Mouse (Mus musculus) bone marrow macrophage, adult 2 months (primary cell): Measurements from ENCODE around the gene Ropn1. TPM values are rescaled to one million over a fixed set of nuclear protein-coding genes. Genes with fewer than 3 reads are reported as not detected.
"Not testable (repeated sequence)": the region's sequence is repeated elsewhere in the genome, so short reads cannot be mapped to it uniquely, and the experiment has no call there.

Experiments
- H3K27ac ChIP-seq: 2 replicates; pipeline ENCODE4 v1.5.1; 2012; ENCODE audit warnings: low read depth, low read length; ENCODE audit not compliant: insufficient read depth
- H3K4me1 ChIP-seq: 2 replicates; pipeline ENCODE4 v1.6.1; 2012; ENCODE audit warnings: low read length; ENCODE audit not compliant: control insufficient read depth, insufficient read depth
- H3K4me3 ChIP-seq: 2 replicates; pipeline ENCODE4 v1.5.1; 2012; ENCODE audit warnings: mild to moderate bottlenecking, low read length, moderate library complexity; ENCODE audit not compliant: insufficient read depth
- CTCF ChIP-seq: IDR thresholded peaks from 2 replicates; pipeline ENCODE4 v1.5.1; 2012; ENCODE audit warnings: low read depth, mild to moderate bottlenecking, low read length, moderate library complexity
- POLR2A ChIP-seq: IDR thresholded peaks from 2 replicates; pipeline ENCODE4 v1.6.1; 2012; ENCODE audit warnings: mild to moderate bottlenecking, low read depth, low read length, borderline replicate concordance
- polyA plus RNA-seq: library from polyadenylated mRNA; stranded (reverse); fragments of >200 nt; gene quantifications from 2 replicates; pipeline ENCODE4 v1.2.4, GENCODE M21; 2012; ENCODE audit not compliant: missing spikeins, insufficient read depth, insufficient read length

The Ropn1 gene
- polyA plus RNA-seq, 1 experiment: not detected

DNA sequence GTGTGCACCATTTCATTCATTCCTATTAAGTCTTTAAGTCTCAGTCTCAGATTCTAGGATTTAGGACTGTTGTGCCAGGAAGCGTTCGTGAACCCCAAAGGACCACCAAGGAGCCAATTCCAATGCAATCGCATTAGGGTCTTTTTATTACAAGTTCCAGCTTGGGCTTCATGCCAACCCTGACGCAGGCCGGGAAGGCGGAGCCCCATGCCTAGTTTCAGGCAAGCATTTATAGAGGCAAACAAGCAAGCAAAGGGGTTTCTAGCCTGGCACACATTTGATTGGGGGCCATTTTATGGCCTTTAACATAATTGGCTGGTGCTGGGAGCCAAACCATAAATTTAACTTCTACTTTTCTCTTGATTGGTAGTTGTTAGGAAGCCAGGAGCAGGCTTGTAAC, 24.6 kb downstream of the Ropn1 start:
- TF ChIP-seq CTCF: no peak
- TF ChIP-seq POLR2A: no peak
- Histone ChIP-seq H3K27ac (no peak overlapping the region), H3K4me3 (no peak overlapping the region), H3K4me1 (no peaks in the 10 kb centered on the region)

GRCm38 (mm10) chr16:34681823-34682222, 32.1 kb downstream of the Ropn1 start:
- TF ChIP-seq CTCF (no peak), POLR2A (no peak)
- Histone ChIP-seq H3K4me1 (peaks cover 11% of the 10 kb centered on the region), H3K27ac (no peak overlapping the region), H3K4me3 (no peak overlapping the region)

DNA sequence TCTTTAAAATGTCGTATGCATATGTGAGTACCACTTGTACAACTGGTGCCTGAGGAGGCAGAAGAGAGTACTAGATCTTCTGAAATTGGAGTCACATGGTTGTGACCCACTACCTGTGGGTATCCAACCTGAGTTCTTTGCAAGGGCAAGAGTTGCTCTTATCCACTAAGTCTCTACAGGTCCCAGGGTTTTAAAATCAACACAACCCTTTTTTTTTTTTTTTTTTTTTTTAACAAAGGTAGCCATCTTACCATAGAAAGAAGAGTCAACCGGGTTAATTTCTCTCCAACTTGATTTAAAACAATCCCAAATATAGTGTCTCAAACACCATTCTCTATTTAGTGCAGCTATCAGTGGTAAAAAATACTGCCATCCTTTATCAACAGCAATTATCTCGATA, 40.2 kb downstream of the Ropn1 start:
- H3K4me1 ChIP-seq: peaks cover 8% of the 10 kb centered on the region
- no peak overlapping the region for H3K27ac ChIP-seq
- no peak overlapping the region for H3K4me3 ChIP-seq
- no peak for TF ChIP-seq POLR2A
- no peak for TF ChIP-seq CTCF

DNA sequence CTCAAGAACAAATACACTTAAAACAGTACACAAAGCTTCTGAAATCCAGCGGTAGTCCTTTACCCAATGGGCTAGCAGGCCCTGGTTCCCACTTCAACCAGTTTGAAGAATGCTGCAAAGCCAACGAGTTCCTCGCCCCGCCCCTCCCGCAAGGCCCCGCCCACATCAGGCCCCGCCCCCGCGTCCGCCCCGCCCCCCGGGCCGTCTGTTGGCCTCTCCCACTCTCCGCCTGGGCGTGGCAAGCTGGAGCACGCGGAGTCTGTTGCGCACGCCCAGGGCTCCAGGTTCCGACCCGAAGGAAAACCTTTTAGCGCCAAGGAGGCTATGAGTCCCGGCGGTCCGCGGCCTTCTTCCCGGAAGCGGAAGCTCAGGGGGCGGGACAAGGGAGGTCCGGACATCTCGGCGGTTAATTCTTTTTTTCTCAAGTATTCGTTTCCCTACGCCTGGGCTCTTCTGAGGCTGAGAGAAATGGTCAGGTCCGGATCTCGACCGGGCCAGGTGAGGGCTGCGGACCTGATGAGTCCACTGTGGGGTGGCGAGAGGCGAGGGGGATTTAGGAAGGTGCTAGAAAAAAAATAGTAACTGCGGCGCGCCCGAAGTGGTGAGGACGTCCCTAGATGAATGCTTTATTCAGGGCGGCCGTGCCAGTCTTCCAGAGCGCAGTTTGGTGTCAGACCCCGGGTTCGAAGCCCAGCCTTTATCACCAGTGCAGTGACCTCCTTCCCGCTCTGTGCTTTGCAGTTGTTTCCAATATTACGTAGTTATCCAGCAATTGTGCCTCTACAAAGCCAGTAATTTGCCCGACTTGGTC, 40.8 kb downstream of the Ropn1 start, which contains the start of gene Ccdc14:
Gene Ccdc14, plus strand, starts transcription at position 283 of the 811 bp plus-strand sequence.
- H3K4me1 ChIP-seq: peaks cover 8% of the 10 kb centered on the region
- TF ChIP-seq CTCF (no peak), POLR2A (no peak)
- peak within 1 kb of the TSS; percentile 92 for H3K4me3 ChIP-seq
- peak within 1 kb of the TSS; percentile 71 for H3K27ac ChIP-seq

GRCm38 (mm10) chr16:34691156-34691555, 41.4 kb downstream of the Ropn1 start:
- Histone ChIP-seq H3K4me1 (peaks cover 8% of the 10 kb centered on the region), H3K4me3 (peak overlapping the region; percentile 92), H3K27ac (peak overlapping the region; percentile 71)
- no peak for TF ChIP-seq CTCF
- TF ChIP-seq POLR2A: no peak

- Histone ChIP-seq H3K4me1 (peaks cover 8% of the 10 kb centered on the region), H3K4me3 (no peak overlapping the region), H3K27ac (no peak overlapping the region)
- TF ChIP-seq CTCF: no peak
- no peak for TF ChIP-seq POLR2A
Measured at GRCm38 (mm10) chr16:34694477-34694876, 44.8 kb downstream of the Ropn1 start.

GRCm38 (mm10) chr16:34698721-34699120, 49.0 kb downstream of the Ropn1 start:
- H3K4me3 ChIP-seq, H3K4me1 ChIP-seq, H3K27ac ChIP-seq: not testable (repeated sequence)

DNA sequence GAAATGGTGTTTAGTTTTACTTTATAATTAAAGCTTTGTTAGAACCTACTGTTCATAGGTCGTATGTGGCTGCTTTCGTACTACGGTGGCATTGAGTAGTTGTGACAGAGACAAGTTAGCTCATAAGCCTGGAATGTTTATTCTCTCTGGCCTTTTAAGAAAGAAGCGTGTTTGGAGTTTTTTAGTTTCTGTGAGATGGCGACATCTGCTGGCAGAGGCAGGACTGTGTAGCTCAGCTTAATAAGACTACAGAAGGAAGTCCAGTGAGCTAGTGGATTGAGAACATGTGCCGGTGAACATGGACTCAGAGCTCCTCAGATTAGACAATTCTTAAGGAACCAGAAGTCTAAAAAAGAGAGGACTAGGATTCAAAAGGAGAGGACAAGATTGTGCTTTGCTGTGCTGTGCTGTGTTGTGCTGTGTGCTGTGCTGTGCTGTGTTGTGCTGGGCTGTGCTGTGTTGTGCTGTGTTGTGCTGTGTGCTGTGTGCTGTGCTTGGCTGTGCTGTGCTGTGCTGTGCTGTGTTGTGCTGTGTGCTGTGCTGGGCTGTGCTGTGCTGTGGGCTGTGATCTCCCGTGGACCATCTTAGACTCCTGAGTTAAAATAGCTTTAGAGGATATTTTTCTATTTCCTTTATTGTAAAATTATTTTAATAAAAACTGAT, 50.6 kb downstream of the Ropn1 start:
- TF ChIP-seq CTCF (no peak), POLR2A (no peak)
- no peaks in the 10 kb centered on the region; the same call in 1 of the 2 replicates for H3K4me1 ChIP-seq
- H3K27ac ChIP-seq: no peak overlapping the region
- no peak overlapping the region for H3K4me3 ChIP-seq

DNA sequence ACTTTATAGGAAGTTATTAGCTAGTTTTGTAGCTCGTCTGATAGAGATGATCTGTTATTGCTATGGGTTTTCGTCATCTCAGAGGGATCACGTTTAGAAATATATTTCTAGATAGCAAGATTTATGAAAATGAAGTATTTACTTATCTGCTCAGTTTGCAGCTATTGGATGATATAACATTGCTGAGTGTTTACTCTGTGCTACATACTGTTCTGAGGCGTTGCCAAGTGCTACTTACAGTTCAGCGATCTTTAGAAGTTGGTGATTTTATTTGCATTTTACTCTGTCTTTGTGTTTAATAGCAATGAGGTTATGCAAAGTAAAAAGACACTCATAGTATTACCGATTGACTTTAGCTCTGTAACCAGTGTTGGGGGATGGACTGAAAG, 51.1 kb downstream of the Ropn1 start:
- Histone ChIP-seq H3K27ac (no peak overlapping the region), H3K4me3 (no peak overlapping the region), H3K4me1 (no peaks in the 10 kb centered on the region; the same call in 1 of the 2 replicates)
- no peak for TF ChIP-seq POLR2A
- no peak for TF ChIP-seq CTCF

DNA sequence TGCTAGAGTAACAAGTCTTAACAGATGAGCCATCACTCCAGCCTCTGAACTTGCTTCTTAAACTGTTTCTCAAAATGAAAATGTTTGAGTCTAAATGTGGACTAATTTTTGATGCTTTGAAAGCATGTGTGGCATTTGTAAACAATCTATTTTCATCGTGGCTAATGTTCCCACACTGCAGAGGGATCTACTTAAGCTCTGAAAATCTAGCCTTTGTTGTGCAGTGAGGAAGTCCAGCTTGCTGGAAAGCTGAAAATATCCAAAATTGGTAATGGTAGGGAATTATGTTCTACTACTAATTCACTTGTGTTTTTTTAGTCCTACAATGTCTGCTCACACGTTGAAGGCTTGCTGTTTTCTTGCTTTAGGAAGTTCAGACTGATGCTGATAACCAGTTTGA, 56.3 kb downstream of the Ropn1 start:
- H3K27ac ChIP-seq: no peak overlapping the region
- H3K4me1 ChIP-seq: no peaks in the 10 kb centered on the region
- no peak overlapping the region for H3K4me3 ChIP-seq
- TF ChIP-seq CTCF (no peak), POLR2A (no peak)
